Mouse (Mus musculus) embryonic facial prominence, embryonic 15.5 days (tissue): ENCODE data around the gene Abcb5. TPM values are rescaled to one million over a fixed set of nuclear protein-coding genes. Genes with fewer than 3 reads are reported as not detected.
"Not testable (repeated sequence)": the region's sequence is repeated elsewhere in the genome, so short reads cannot be mapped to it uniquely, and the experiment has no call there.

ENCODE experiments used
- ATAC-seq: fragments of 200-750 bp; cut with Nextera tagmentation; 2 replicates; pipeline ENCODE4 v1.8.0; 2017; ENCODE audit warnings: low read depth, moderate TSS enrichment; ENCODE audit not compliant: insufficient number of reproducible peaks, low FRiP score, low TSS enrichment
- H3K27ac ChIP-seq: fragments of 300-500 bp; sonication (generic); replicated peaks from 2 replicates; pipeline ENCODE4 v1.5.1; 2015; ENCODE audit warnings: mild to moderate bottlenecking, inconsistent platforms
- H3K27me3 ChIP-seq: fragments of 300-500 bp; sonication (generic); 2 replicates; pipeline ENCODE4 v1.6.1; 2015; ENCODE audit warnings: inconsistent platforms
- H3K36me3 ChIP-seq: fragments of 300-500 bp; sonication (generic); 2 replicates; pipeline ENCODE4 v1.6.1; 2015; ENCODE audit warnings: mild to moderate bottlenecking, inconsistent platforms
- H3K4me1 ChIP-seq: fragments of 300-500 bp; sonication (generic); 2 replicates; pipeline ENCODE4 v1.6.1; 2015; ENCODE audit warnings: inconsistent platforms
- H3K4me2 ChIP-seq: fragments of 300-500 bp; sonication (generic); replicated peaks from 2 replicates; pipeline ENCODE4 v1.6.1; 2015; ENCODE audit warnings: mild to moderate bottlenecking, inconsistent platforms
- H3K4me3 ChIP-seq: fragments of 300-500 bp; sonication (generic); replicated peaks from 2 replicates; pipeline ENCODE4 v1.5.1; 2015; ENCODE audit warnings: mild to moderate bottlenecking, inconsistent platforms
- H3K9ac ChIP-seq: fragments of 300-500 bp; sonication (generic); 2 replicates; pipeline ENCODE4 v1.6.1; 2015; ENCODE audit warnings: inconsistent platforms
- H3K9me3 ChIP-seq: fragments of 300-500 bp; sonication (generic); replicated peaks from 2 replicates; pipeline ENCODE4 v1.6.1; 2016; ENCODE audit warnings: inconsistent platforms
- WGBS: fragments of 180-500 bp; shearing (Covaris S2); methylation state at CpG from one replicate; pipeline ENCODE4 v1.1.7; 2015; 5-methylcytosine and 5-hydroxymethylcytosine counted together
- polyA plus RNA-seq: library from polyadenylated mRNA; unstranded; fragments of >200 nt; fragmentation: Nextera tagmentation; extraction: Ambion mirVana; gene quantifications from 2 replicates; pipeline ENCODE4 v1.2.1, GENCODE M21; 2015

The Abcb5 gene
- 0.04 TPM in 1 of 2 replicates, not detected in the other for polyA plus RNA-seq

GRCm38 (mm10) chr12:118966321-118966720 is at the start of gene Abcb5:
Gene Abcb5 (minus strand): TSS chr12:118966421.
- ATAC-seq, result no peak
- H3K9me3 ChIP-seq, result no peaks in the 10 kb centered on the region
- WGBS, result 84% methylated on average over 4 of the region's 4 CpGs

GRCm38 (mm10) chr12:118999230-118999629 is 33.0 kb upstream of the Abcb5 start:
- 47% methylated on average over 2 of the region's 2 CpGs for WGBS
- Histone ChIP-seq H3K4me2 (no peak overlapping the region), H3K4me3 (no peak overlapping the region), H3K36me3 (no peaks in the 10 kb centered on the region), H3K9me3 (no peaks in the 10 kb centered on the region), H3K4me1 (no peaks in the 10 kb centered on the region), H3K27ac (no peak overlapping the region), H3K27me3 (no peaks in the 10 kb centered on the region), H3K9ac (no peak overlapping the region)
- ATAC-seq, result no peak

More at GRCm38 (mm10) chr12:118966321-118966720, at the start of gene Abcb5:
- no peaks in the 10 kb centered on the region for H3K36me3 ChIP-seq
- no peaks in the 10 kb centered on the region for H3K4me1 ChIP-seq
- no peak within 1 kb of the TSS for H3K4me2 ChIP-seq
- H3K27ac ChIP-seq, result no peak within 1 kb of the TSS
- no peaks in the 10 kb centered on the region for H3K27me3 ChIP-seq
- no peak within 1 kb of the TSS for H3K9ac ChIP-seq
- H3K4me3 ChIP-seq, result no peak within 1 kb of the TSS

- Histone ChIP-seq H3K27me3 (no peaks in the 10 kb centered on the region), H3K9ac (no peak overlapping the region), H3K4me3 (no peak overlapping the region), H3K4me2 (no peak overlapping the region), H3K36me3 (no peaks in the 10 kb centered on the region), H3K27ac (no peak overlapping the region), H3K9me3 (no peaks in the 10 kb centered on the region), H3K4me1 (no peaks in the 10 kb centered on the region)
- WGBS, result 58% methylated on average over 1 of the region's 1 CpGs
- ATAC-seq, result no peak
These were observed 28.3 kb upstream of the Abcb5 start for GRCm38 (mm10) chr12:118994328-118995166.

GRCm38 (mm10) chr12:118984852-118985251 is 18.6 kb upstream of the Abcb5 start:
- Histone ChIP-seq H3K27me3 (no peaks in the 10 kb centered on the region), H3K4me2 (no peak overlapping the region), H3K9ac (no peak overlapping the region), H3K36me3 (no peaks in the 10 kb centered on the region), H3K9me3 (no peaks in the 10 kb centered on the region), H3K27ac (no peak overlapping the region), H3K4me1 (no peaks in the 10 kb centered on the region), H3K4me3 (no peak overlapping the region)
- WGBS, result 60% methylated on average over 1 of the region's 1 CpGs
- no peak for ATAC-seq

- no peaks in the 10 kb centered on the region for H3K36me3 ChIP-seq
- peak overlapping the region; percentile 39 for H3K4me2 ChIP-seq
- H3K4me3 ChIP-seq, result no peak overlapping the region; the same call in 1 of the 2 replicates
- no peak for ATAC-seq
- no peaks in the 10 kb centered on the region for H3K27me3 ChIP-seq
- no peak overlapping the region for H3K9ac ChIP-seq
- peaks cover 4% of the 10 kb centered on the region; the same call in 1 of the 2 replicates for H3K4me1 ChIP-seq
- no peaks in the 10 kb centered on the region for H3K9me3 ChIP-seq
- WGBS, result 21% methylated on average over 13 of the region's 13 CpGs
- no peak overlapping the region for H3K27ac ChIP-seq
These were observed 35.6 kb downstream of the Abcb5 start for GRCm38 (mm10) chr12:118930386-118931318.

GRCm38 (mm10) chr12:118926813-118927281 is 39.4 kb downstream of the Abcb5 start:
- no peaks in the 10 kb centered on the region for H3K27me3 ChIP-seq
- WGBS, result 15% methylated on average over 13 of the region's 13 CpGs
- H3K9me3 ChIP-seq, result no peaks in the 10 kb centered on the region
- H3K27ac ChIP-seq, result no peak overlapping the region
- H3K36me3 ChIP-seq, result no peaks in the 10 kb centered on the region
- no peak for ATAC-seq
- H3K4me2 ChIP-seq, result peak overlapping the region; percentile 30
- peaks cover 4% of the 10 kb centered on the region; the same call in 1 of the 2 replicates for H3K4me1 ChIP-seq
- no peak overlapping the region for H3K4me3 ChIP-seq
- no peak overlapping the region for H3K9ac ChIP-seq

GRCm38 (mm10) chr12:118923874-118924273 is 42.3 kb downstream of the Abcb5 start:
- not testable (repeated sequence) for ATAC-seq, H3K9me3 ChIP-seq, H3K9ac ChIP-seq, H3K4me1 ChIP-seq, H3K27me3 ChIP-seq, H3K4me2 ChIP-seq, H3K36me3 ChIP-seq, H3K4me3 ChIP-seq, H3K27ac ChIP-seq
- WGBS, result 24% methylated on average over 1 of the region's 1 CpGs

GRCm38 (mm10) chr12:118917771-118918170 is 48.5 kb downstream of the Abcb5 start:
- H3K9me3 ChIP-seq, result no peaks in the 10 kb centered on the region
- H3K4me1 ChIP-seq, result no peaks in the 10 kb centered on the region
- 63% methylated on average over 1 of the region's 1 CpGs for WGBS
- no peak overlapping the region for H3K9ac ChIP-seq
- no peak overlapping the region for H3K4me3 ChIP-seq
- no peak overlapping the region for H3K4me2 ChIP-seq
- H3K36me3 ChIP-seq, result no peaks in the 10 kb centered on the region
- H3K27ac ChIP-seq, result no peak overlapping the region
- no peak for ATAC-seq
- no peaks in the 10 kb centered on the region for H3K27me3 ChIP-seq

GRCm38 (mm10) chr12:118910360-118910759 is 55.9 kb downstream of the Abcb5 start:
- Histone ChIP-seq H3K4me2 (no peak overlapping the region), H3K9me3 (no peaks in the 10 kb centered on the region), H3K4me3 (no peak overlapping the region), H3K36me3 (no peaks in the 10 kb centered on the region), H3K4me1 (no peaks in the 10 kb centered on the region), H3K27ac (no peak overlapping the region), H3K9ac (no peak overlapping the region), H3K27me3 (no peaks in the 10 kb centered on the region)
- 68% methylated on average over 2 of the region's 2 CpGs for WGBS
- ATAC-seq, result no peak

GRCm38 (mm10) chr12:118902249-118902648 is 64.0 kb downstream of the Abcb5 start:
- 78% methylated on average over 5 of the region's 5 CpGs for WGBS
- Histone ChIP-seq H3K9me3 (no peaks in the 10 kb centered on the region), H3K36me3 (no peaks in the 10 kb centered on the region), H3K27ac (no peak overlapping the region), H3K4me1 (no peaks in the 10 kb centered on the region), H3K4me2 (no peak overlapping the region), H3K4me3 (no peak overlapping the region), H3K9ac (no peak overlapping the region), H3K27me3 (no peaks in the 10 kb centered on the region)
- no peak for ATAC-seq

- H3K27ac ChIP-seq, result no peak overlapping the region
- 58% methylated on average over 2 of the region's 2 CpGs for WGBS
- no peak overlapping the region for H3K9ac ChIP-seq
- ATAC-seq, result no peak
- H3K4me2 ChIP-seq, result no peak overlapping the region
- no peaks in the 10 kb centered on the region for H3K4me1 ChIP-seq
- H3K9me3 ChIP-seq, result no peaks in the 10 kb centered on the region
- no peak overlapping the region for H3K4me3 ChIP-seq
- no peaks in the 10 kb centered on the region for H3K36me3 ChIP-seq
- no peaks in the 10 kb centered on the region for H3K27me3 ChIP-seq
These were observed 78.3 kb downstream of the Abcb5 start for GRCm38 (mm10) chr12:118887964-118888363.
